Mouse (Mus musculus) neural tube, embryonic 15.5 days (tissue): ENCODE data around the gene Pde9a. TPM values are rescaled to one million over a fixed set of nuclear protein-coding genes. Genes with fewer than 3 reads are reported as not detected.
A peak's percentile ranks its signal among the peaks of the same experiment; 100 is the strongest.

Experiments
- ATAC-seq: fragments of 200-750 bp; cut with Nextera tagmentation; 2 replicates; pipeline ENCODE4 v1.8.0; 2017; ENCODE audit warnings: mild to moderate bottlenecking, moderate TSS enrichment, moderate library complexity; ENCODE audit not compliant: low FRiP score
- H3K27ac ChIP-seq: fragments of 300-500 bp; sonication (generic); replicated peaks from 2 replicates; pipeline ENCODE4 v1.5.1; 2015; ENCODE audit warnings: mild to moderate bottlenecking, inconsistent platforms
- H3K27me3 ChIP-seq: fragments of 300-500 bp; sonication (generic); replicated peaks from 2 replicates; pipeline ENCODE4 v1.6.1; 2015; ENCODE audit warnings: inconsistent platforms
- H3K36me3 ChIP-seq: fragments of 300-500 bp; sonication (generic); 2 replicates; pipeline ENCODE4 v1.6.1; 2015; ENCODE audit warnings: inconsistent platforms
- H3K4me1 ChIP-seq: fragments of 300-500 bp; sonication (generic); 2 replicates; pipeline ENCODE4 v1.6.1; 2015; ENCODE audit warnings: inconsistent platforms
- H3K4me2 ChIP-seq: fragments of 300-500 bp; sonication (generic); 2 replicates; pipeline ENCODE4 v1.6.1; 2015; ENCODE audit warnings: inconsistent platforms, mild to moderate bottlenecking, moderate library complexity
- H3K4me3 ChIP-seq: fragments of 300-500 bp; sonication (generic); replicated peaks from 2 replicates; pipeline ENCODE4 v1.5.1; 2015; ENCODE audit warnings: mild to moderate bottlenecking, inconsistent platforms
- H3K9ac ChIP-seq: fragments of 300-500 bp; sonication (generic); replicated peaks from 2 replicates; pipeline ENCODE4 v1.6.1; 2015; ENCODE audit warnings: mild to moderate bottlenecking, inconsistent platforms
- H3K9me3 ChIP-seq: fragments of 300-500 bp; sonication (generic); replicated peaks from 2 replicates; pipeline ENCODE4 v1.6.1; 2016; ENCODE audit warnings: inconsistent platforms
- WGBS: fragments of 180-500 bp; shearing (Covaris S2); methylation state at CpG from one replicate; pipeline ENCODE4 v1.1.7; 2015; ENCODE audit warnings: mixed read lengths; 5-methylcytosine and 5-hydroxymethylcytosine counted together
- polyA plus RNA-seq: library from polyadenylated mRNA; unstranded; fragments of >200 nt; fragmentation: Nextera tagmentation; extraction: Ambion mirVana; gene quantifications from 2 replicates; pipeline ENCODE4 v1.2.1, GENCODE M21; 2015

The Pde9a gene
- polyA plus RNA-seq, 1 experiment from 2014 or later: 24.9 TPM

GRCm38 (mm10) chr17:31479108-31479844 is 93.3 kb downstream of the Pde9a start:
- Histone ChIP-seq H3K4me3 (no peak overlapping the region), H3K9me3 (no peaks in the 10 kb centered on the region), H3K4me2 (no peak overlapping the region), H3K4me1 (no peaks in the 10 kb centered on the region), H3K9ac (no peak overlapping the region), H3K27me3 (no peaks in the 10 kb centered on the region), H3K36me3 (peaks cover 8% of the 10 kb centered on the region), H3K27ac (no peak overlapping the region)
- ATAC-seq: no peak
- 60% methylated on average over 11 of the region's 11 CpGs for WGBS

GRCm38 (mm10) chr17:31486616-31487198 is 100.7 kb downstream of the Pde9a start:
- no peak for ATAC-seq
- H3K9me3 ChIP-seq: no peaks in the 10 kb centered on the region
- no peak overlapping the region for H3K4me2 ChIP-seq
- H3K9ac ChIP-seq: no peak overlapping the region
- peaks cover 13% of the 10 kb centered on the region for H3K4me1 ChIP-seq
- H3K27ac ChIP-seq: peak overlapping the region; percentile 54
- no peak overlapping the region for H3K4me3 ChIP-seq
- 47% methylated on average over 10 of the region's 10 CpGs for WGBS
- no peaks in the 10 kb centered on the region for H3K36me3 ChIP-seq
- H3K27me3 ChIP-seq: no peaks in the 10 kb centered on the region

- Histone ChIP-seq H3K9me3 (no peaks in the 10 kb centered on the region), H3K27me3 (no peaks in the 10 kb centered on the region), H3K4me1 (peaks cover 13% of the 10 kb centered on the region), H3K4me3 (no peak overlapping the region), H3K27ac (no peak overlapping the region; the same call in 1 of the 2 replicates), H3K36me3 (no peaks in the 10 kb centered on the region), H3K9ac (no peak overlapping the region), H3K4me2 (no peak overlapping the region)
- 23% methylated on average over 6 of the region's 6 CpGs for WGBS
- ATAC-seq: no peak
Measured at GRCm38 (mm10) chr17:31487433-31488060, 101.5 kb downstream of the Pde9a start.

- no peak for ATAC-seq
- H3K27me3 ChIP-seq: no peaks in the 10 kb centered on the region
- H3K4me2 ChIP-seq: no peak overlapping the region
- H3K4me1 ChIP-seq: peaks cover 13% of the 10 kb centered on the region
- no peak overlapping the region for H3K9ac ChIP-seq
- H3K9me3 ChIP-seq: no peaks in the 10 kb centered on the region
- peaks cover 17% of the 10 kb centered on the region for H3K36me3 ChIP-seq
- H3K27ac ChIP-seq: no peak overlapping the region
- no peak overlapping the region for H3K4me3 ChIP-seq
Measured at GRCm38 (mm10) chr17:31491355-31491754, 105.3 kb downstream of the Pde9a start.

GRCm38 (mm10) chr17:31492416-31492815 is 106.4 kb downstream of the Pde9a start:
- 0% methylated on average over 2 of the region's 2 CpGs for WGBS
- 0 out of 2 replicates have a peak overlapping the region, but pooled peaks have one; percentile 28 for H3K27ac ChIP-seq

GRCm38 (mm10) chr17:31494989-31495388 is 109.0 kb downstream of the Pde9a start:
- Histone ChIP-seq H3K4me3 (no peak overlapping the region), H3K27me3 (no peaks in the 10 kb centered on the region), H3K27ac (no peak overlapping the region), H3K4me2 (no peak overlapping the region), H3K36me3 (peaks cover 52% of the 10 kb centered on the region), H3K9me3 (no peaks in the 10 kb centered on the region), H3K4me1 (no peaks in the 10 kb centered on the region; the same call in 1 of the 2 replicates), H3K9ac (no peak overlapping the region)
- ATAC-seq: no peak
- WGBS: 95% methylated on average over 1 of the region's 1 CpGs

More at GRCm38 (mm10) chr17:31492416-31492815, 106.4 kb downstream of the Pde9a start:
- H3K9me3 ChIP-seq: no peaks in the 10 kb centered on the region
- H3K9ac ChIP-seq: no peak overlapping the region
- H3K27me3 ChIP-seq: no peaks in the 10 kb centered on the region
- H3K4me1 ChIP-seq: peaks cover 3% of the 10 kb centered on the region
- ATAC-seq: peak; percentile 75
- no peak overlapping the region for H3K4me2 ChIP-seq
- peaks cover 26% of the 10 kb centered on the region for H3K36me3 ChIP-seq
- no peak overlapping the region for H3K4me3 ChIP-seq

- Histone ChIP-seq H3K4me1 (no peaks in the 10 kb centered on the region), H3K36me3 (peaks cover 76% of the 10 kb centered on the region)
- no peak for ATAC-seq
Measured at GRCm38 (mm10) chr17:31497726-31498125, 111.7 kb downstream of the Pde9a start.

GRCm38 (mm10) chr17:31499725-31500124 is 113.7 kb downstream of the Pde9a start:
- Histone ChIP-seq H3K27me3 (no peaks in the 10 kb centered on the region), H3K27ac (no peak overlapping the region), H3K4me3 (no peak overlapping the region), H3K9me3 (no peaks in the 10 kb centered on the region), H3K4me1 (no peaks in the 10 kb centered on the region), H3K9ac (no peak overlapping the region), H3K36me3 (peaks cover 93% of the 10 kb centered on the region), H3K4me2 (no peak overlapping the region)
- no peak for ATAC-seq
- 90% methylated on average over 12 of the region's 12 CpGs for WGBS

More at GRCm38 (mm10) chr17:31497726-31498125, 111.7 kb downstream of the Pde9a start:
- Histone ChIP-seq H3K27me3 (no peaks in the 10 kb centered on the region), H3K9me3 (no peaks in the 10 kb centered on the region), H3K4me2 (no peak overlapping the region), H3K27ac (no peak overlapping the region), H3K9ac (no peak overlapping the region), H3K4me3 (no peak overlapping the region)
- WGBS: 91% methylated on average over 6 of the region's 6 CpGs

- ATAC-seq: no peak
- WGBS: 91% methylated on average over 6 of the region's 8 CpGs
Measured at GRCm38 (mm10) chr17:31500416-31500815, 114.4 kb downstream of the Pde9a start.

GRCm38 (mm10) chr17:31500908-31501307 is 114.9 kb downstream of the Pde9a start:
- Histone ChIP-seq H3K9me3 (no peaks in the 10 kb centered on the region), H3K36me3 (peaks cover 83% of the 10 kb centered on the region), H3K27ac (no peak overlapping the region), H3K4me1 (no peaks in the 10 kb centered on the region), H3K27me3 (no peaks in the 10 kb centered on the region), H3K9ac (no peak overlapping the region), H3K4me2 (no peak overlapping the region), H3K4me3 (no peak overlapping the region)
- ATAC-seq: no peak
- 87% methylated on average over 3 of the region's 3 CpGs for WGBS

More at GRCm38 (mm10) chr17:31500416-31500815, 114.4 kb downstream of the Pde9a start:
- Histone ChIP-seq H3K9me3 (no peaks in the 10 kb centered on the region), H3K27me3 (no peaks in the 10 kb centered on the region), H3K36me3 (peaks cover 88% of the 10 kb centered on the region), H3K9ac (no peak overlapping the region), H3K27ac (no peak overlapping the region), H3K4me1 (no peaks in the 10 kb centered on the region), H3K4me3 (no peak overlapping the region), H3K4me2 (no peak overlapping the region)

- Histone ChIP-seq H3K36me3 (peaks cover 83% of the 10 kb centered on the region), H3K4me3 (no peak overlapping the region), H3K4me2 (no peak overlapping the region), H3K4me1 (no peaks in the 10 kb centered on the region), H3K27me3 (no peaks in the 10 kb centered on the region), H3K9me3 (no peaks in the 10 kb centered on the region), H3K9ac (no peak overlapping the region), H3K27ac (no peak overlapping the region)
- 93% methylated on average over 12 of the region's 12 CpGs for WGBS
- no peak for ATAC-seq
Measured at GRCm38 (mm10) chr17:31502261-31502927, 116.4 kb downstream of the Pde9a start.
